ENCODE assay signal across 8 mouse cellular contexts in the genomic region with DNA sequence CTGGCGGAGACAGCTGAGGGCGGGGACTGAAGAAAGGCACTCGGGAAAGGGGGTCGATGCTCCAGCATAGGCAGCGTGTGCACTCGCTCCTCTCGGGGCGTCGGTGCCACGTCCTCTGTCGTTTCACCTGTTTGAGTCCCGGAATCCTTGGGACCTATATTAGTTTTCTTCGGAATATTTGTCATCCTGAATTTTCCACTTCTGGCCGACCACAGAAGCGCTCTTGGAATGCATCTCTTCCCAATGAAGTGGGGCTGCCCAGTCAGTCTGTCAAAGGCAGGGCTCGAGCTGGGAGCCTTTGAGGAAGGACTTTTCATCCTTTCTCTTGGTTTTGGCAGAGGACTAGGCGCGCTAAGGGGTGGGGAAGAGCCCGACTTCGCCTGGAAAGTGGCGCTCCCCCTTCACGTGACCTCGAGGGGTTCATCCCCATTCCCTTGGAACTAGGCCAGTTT. TPM values are rescaled to one million over a fixed set of nuclear protein-coding genes. Genes with fewer than 3 reads are reported as not detected.
DNase-seq lines count a peak whose midpoint lies in the region; ATAC-seq and TF ChIP-seq lines count a peak whose summit lies in the region.

No protein-coding gene starts in this region.

- H3K4me1 ChIP-seq in cortical plate, adult 2 months (ENCODE audit: control insufficient read depth, insufficient read depth, low read length) = peaks cover 2% of the 10 kb centered on the region; the same call in 1 of the 2 replicates
- H3K4me1 ChIP-seq in kidney, embryonic 14.5 days (ENCODE audit: control insufficient read depth, insufficient read depth, low read length) = peaks cover 8% of the 10 kb centered on the region; the same call in 1 of the 2 replicates
- peaks cover 21% of the 10 kb centered on the region for H3K4me1 ChIP-seq in testis, adult 2 months (ENCODE audit: control insufficient read depth, insufficient read depth, low read length)

- peak; percentile 54 for DNase-seq in NIH3T3 (ENCODE audit: low read depth)
- DNase-seq in heart, adult 9 months (ENCODE audit: low spot score in 2 of 2) = peak; percentile 34 to 46
- peak; percentile 48 for DNase-seq in lung, postnatal 36 days
- DNase-seq in left cerebral cortex, postnatal 36 days (ENCODE audit: low spot score in 2 of 2) = no peak

- no peak overlapping the region for H3K27ac ChIP-seq in cortical plate, adult 2 months (ENCODE audit: insufficient read depth, low read length)
- no peak overlapping the region for H3K27ac ChIP-seq in kidney, embryonic 14.5 days (ENCODE audit: low read depth, low read length)
- H3K27ac ChIP-seq in testis, adult 2 months (ENCODE audit: control insufficient read depth, insufficient read depth, low read depth, low read length) = peak overlapping the region; percentile 67

- H3K36me3 ChIP-seq in kidney, embryonic 14.5 days (ENCODE audit: control insufficient read depth, insufficient read depth, low read length) = no peaks in the 10 kb centered on the region
- no peaks in the 10 kb centered on the region for H3K36me3 ChIP-seq in testis, adult 2 months (ENCODE audit: control insufficient read depth, insufficient read depth, low read length)

- H3K9ac ChIP-seq in kidney, embryonic 14.5 days (ENCODE audit: low read depth, low read length) = no peak overlapping the region

- H3K27me3 ChIP-seq in kidney, embryonic 14.5 days (ENCODE audit: control insufficient read depth, insufficient read depth, low read length) = peaks cover 9% of the 10 kb centered on the region; the same call in 1 of the 2 replicates
- H3K27me3 ChIP-seq in testis, adult 2 months (ENCODE audit: control insufficient read depth, insufficient read depth, low read length) = no peaks in the 10 kb centered on the region

- 4% methylated on average over 23 of the region's 23 CpGs for WGBS in kidney, embryonic 14.5 days

- H3K4me2 ChIP-seq in kidney, embryonic 14.5 days (replicated peaks; ENCODE audit: low read depth, low read length) = peak overlapping the region; percentile 91

- no peaks in the 10 kb centered on the region for H3K9me3 ChIP-seq in kidney, embryonic 14.5 days (ENCODE audit: control insufficient read depth, low read length)

- ATAC-seq in kidney, embryonic 14.5 days (ENCODE audit: low FRiP score, low TSS enrichment) = no peak
- ATAC-seq in erythroid progenitor cell, adult 5-6 weeks (replicated peaks; ENCODE audit: low FRiP score, poor library complexity, severe bottlenecking) = no peak

- H3K4me3 ChIP-seq in cortical plate, adult 2 months (ENCODE audit: insufficient read depth, low read length) = peak overlapping the region; percentile 76
- peak overlapping the region; percentile 67 for H3K4me3 ChIP-seq in kidney, embryonic 14.5 days (ENCODE audit: low read length)
- H3K4me3 ChIP-seq in testis, adult 2 months (ENCODE audit: control insufficient read depth, low read depth, low read length) = peak overlapping the region; percentile 92

- intact Hi-C loops in left cerebral cortex, postnatal 36 days (cut with DNase I) = loop anchor here (5.0 to 10.0 kb wide), 4 partner anchors 211 to 958 kb away; no protein-coding TSS in a partner anchor

- no peak for TF ChIP-seq CTCF in cortical plate, adult 2 months (IDR thresholded peaks at IDR 0.05; ENCODE audit: extremely low read depth, insufficient read depth, low read length)
- no peak for TF ChIP-seq CTCF in testis, adult 2 months (IDR thresholded peaks at IDR 0.05; ENCODE audit: control insufficient read depth, insufficient read depth, insufficient replicate concordance, low read depth, low read length)

- TF ChIP-seq POLR2A in cortical plate, adult 2 months (IDR thresholded peaks at IDR 0.05; ENCODE audit: extremely low read depth, insufficient read depth, low read length) = no peak
- no peak; the same call in 1 of the 2 replicates for TF ChIP-seq POLR2A in testis, adult 2 months (IDR thresholded peaks at IDR 0.05; ENCODE audit: control insufficient read depth, low read depth, low read length)

RNA-seq across cellular contexts. Expression of gene Klf4, which starts 1.6 kb away (rescaled TPM):
- 4.2 and 4.3 TPM in 2 replicates for polyA plus RNA-seq in cortical plate, adult 2 months (2012; rRNA removed)
- polyA plus RNA-seq in kidney, embryonic 14.5 days (2014; fragmentation: Nextera tagmentation; extraction: Ambion mirVana) = 3.8 and 3.9 TPM in 2 replicates
- polyA plus RNA-seq in testis, adult 2 months (2012; rRNA removed) = 123 and 156 TPM in 2 replicates
- total RNA-seq in erythroid progenitor cell, adult 5-6 weeks (2015; ENCODE audit: low replicate concordance) = 5.8 and 10.9 TPM in 2 replicates
- 3.2 and 4.6 TPM in 2 replicates for total RNA-seq in erythroid progenitor cell, adult 5-6 weeks (2017; ENCODE audit: low replicate concordance)
- total RNA-seq in left cerebral cortex, postnatal 36 days (2021) = 1 to 10 TPM; 5.4 to 7.6 TPM

Comparison
In these comparisons a context has a peak if more than half of its experiments do, and no peak if none do; other contexts are left out.
1. DNase-seq: peak in NIH3T3 (single experiment), heart, adult 9 months (2 of 2) and lung, postnatal 36 days (single experiment); none in left cerebral cortex, postnatal 36 days (0 of 2).
2. RNA of gene Klf4, which starts 1.6 kb away (polyA plus RNA-seq): 123 to 156 TPM in testis, adult 2 months; 4.2 to 4.3 TPM in cortical plate, adult 2 months and 3.8 to 3.9 TPM in kidney, embryonic 14.5 days; every median in the first group is over 10 times any median in the second.
3. Peak in every context shown above with its lines, with median percentiles within 50 percentile points of each other: H3K4me3 ChIP-seq.